In the genomic region with DNA sequence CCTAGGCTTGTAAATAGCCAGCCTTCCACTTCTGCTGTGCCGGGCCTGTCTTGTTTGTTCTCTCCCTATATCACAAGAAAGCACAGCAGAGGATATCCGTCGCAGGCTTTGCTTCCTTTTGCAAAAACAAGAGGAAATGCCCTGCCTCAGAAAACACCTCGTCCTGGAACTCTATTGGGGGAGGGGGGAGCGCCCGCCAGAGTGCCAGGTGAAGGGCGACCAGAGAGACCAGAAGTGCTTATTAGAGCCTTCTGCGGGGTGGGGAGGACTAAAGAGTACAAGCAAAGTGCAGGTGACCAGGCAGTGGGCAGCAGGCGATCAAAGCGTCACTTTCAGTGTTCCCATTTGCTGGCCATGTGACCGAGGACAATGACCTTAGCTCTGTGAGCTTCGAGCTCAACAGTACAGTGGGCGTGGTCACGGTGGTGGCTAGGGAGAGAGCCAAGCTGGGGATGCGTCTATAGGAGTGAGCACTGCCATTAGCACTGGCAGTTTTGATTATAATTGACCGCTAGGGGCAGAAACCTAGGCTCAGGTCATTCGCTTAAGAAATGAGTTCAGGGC, we compare ENCODE assay signal across 7 mouse cellular contexts. TPM values are rescaled to one million over a fixed set of nuclear protein-coding genes. Genes with fewer than 3 reads are reported as not detected.
DNase-seq lines count a peak whose midpoint lies in the region; ATAC-seq lines count a peak whose summit lies in the region.

No protein-coding gene starts in this region.

- WGBS in heart, embryonic 10.5 days = 16% methylated on average over 17 of the region's 17 CpGs
- 17% methylated on average over 17 of the region's 17 CpGs for WGBS in kidney, embryonic 14.5 days

- ATAC-seq in kidney, embryonic 14.5 days (ENCODE audit: low FRiP score, low TSS enrichment) = peak; percentile 36; the same call in 1 of the 2 replicates

- H3K4me1 ChIP-seq in heart, embryonic 10.5 days = peaks cover 55% of the 10 kb centered on the region
- H3K4me1 ChIP-seq in kidney, embryonic 14.5 days (ENCODE audit: control insufficient read depth, insufficient read depth, low read length) = peaks cover 27% of the 10 kb centered on the region

- no peak overlapping the region; the same call in 1 of the 2 replicates for H3K9ac ChIP-seq in kidney, embryonic 14.5 days (ENCODE audit: low read depth, low read length)

- H3K27ac ChIP-seq in heart, embryonic 10.5 days = peak overlapping the region; percentile 83
- H3K27ac ChIP-seq in kidney, embryonic 14.5 days (ENCODE audit: low read depth, low read length) = peak overlapping the region; percentile 88

- peak overlapping the region; percentile 31; the same call in 1 of the 2 replicates for H3K4me3 ChIP-seq in heart, embryonic 10.5 days
- H3K4me3 ChIP-seq in kidney, embryonic 14.5 days (ENCODE audit: low read length) = no peak overlapping the region

- no peaks in the 10 kb centered on the region for H3K9me3 ChIP-seq in heart, embryonic 10.5 days
- no peaks in the 10 kb centered on the region for H3K9me3 ChIP-seq in kidney, embryonic 14.5 days (ENCODE audit: control insufficient read depth, low read length)

- 0 out of 2 replicates have a peak, but pooled peaks cover 7% of the 10 kb centered on the region for H3K36me3 ChIP-seq in heart, embryonic 10.5 days
- no peaks in the 10 kb centered on the region for H3K36me3 ChIP-seq in kidney, embryonic 14.5 days (ENCODE audit: control insufficient read depth, insufficient read depth, low read length)

- DNase-seq in WW6 (ENCODE audit: low read depth, low spot score) = peak; percentile 65
- DNase-seq in c-Kit-positive CD71-positive TER-119-negative erythroid progenitor cells, embryonic 14.5 days (ENCODE audit: low read depth) = peak; percentile 30
- peak; percentile 85 for DNase-seq in heart, embryonic 10.5 days (ENCODE audit: low spot score)
- peak; percentile 87 for DNase-seq in lung, postnatal 10 days
- DNase-seq in skeletal muscle tissue, adult 2 months (ENCODE audit: low read depth, low spot score) = peak; percentile 43
- DNase-seq in frontal cortex, postnatal 25 days (ENCODE audit: low spot score in 2 of 2) = no peak

- peak overlapping the region; percentile 21; the same call in 1 of the 2 replicates for H3K4me2 ChIP-seq in kidney, embryonic 14.5 days (replicated peaks; ENCODE audit: low read depth, low read length)

- no peaks in the 10 kb centered on the region for H3K27me3 ChIP-seq in heart, embryonic 10.5 days (ENCODE audit: insufficient read depth, poor library complexity, severe bottlenecking)
- H3K27me3 ChIP-seq in kidney, embryonic 14.5 days (ENCODE audit: control insufficient read depth, insufficient read depth, low read length) = no peaks in the 10 kb centered on the region

RNA-seq across cellular contexts. Expression of gene Klhl3, which starts 45.8 kb away (rescaled TPM):
- polyA plus RNA-seq in heart, embryonic 10.5 days (2016; fragmentation: Nextera tagmentation; extraction: Ambion mirVana) = 2.5 and 3.4 TPM in 2 replicates
- 4.1 and 6.0 TPM in 2 replicates for polyA plus RNA-seq in kidney, embryonic 14.5 days (2014; fragmentation: Nextera tagmentation; extraction: Ambion mirVana)

Comparison
In these comparisons a context has a peak if more than half of its experiments do, and no peak if none do; other contexts are left out.
1. DNase-seq: peak in WW6 (single experiment), c-Kit-positive CD71-positive TER-119-negative erythroid progenitor cells, embryonic 14.5 days (single experiment), heart, embryonic 10.5 days (single experiment), lung, postnatal 10 days (single experiment) and skeletal muscle tissue, adult 2 months (single experiment); none in frontal cortex, postnatal 25 days (0 of 2).